Mouse (Mus musculus): ENCODE results near the gene Fam168a. TPM values are rescaled to one million over a fixed set of nuclear protein-coding genes. Genes with fewer than 3 reads are reported as not detected.

The Fam168a gene
- polyA plus RNA-seq, 1 experiment from 2014 or later, result 118 TPM

DNA sequence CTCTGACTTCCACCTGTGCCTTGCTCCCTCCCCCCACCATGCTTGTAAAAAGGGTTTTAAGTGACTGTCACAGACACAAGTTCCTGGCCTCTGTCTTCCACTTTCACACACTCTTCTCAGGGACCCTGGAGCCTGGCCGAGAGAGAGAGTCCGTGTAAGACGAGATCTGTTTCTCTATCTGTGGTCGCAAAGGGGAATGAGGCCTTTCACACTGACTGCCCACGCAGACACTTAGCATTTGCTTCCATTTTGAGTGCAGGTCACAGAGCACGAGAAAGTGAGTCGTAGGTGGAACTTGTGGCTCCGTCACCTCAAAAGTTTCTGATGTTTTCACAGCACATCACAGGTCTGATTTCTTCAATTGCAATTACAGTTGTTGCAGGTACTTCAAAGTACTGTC, 13.2 kb upstream of the Fam168a start:
- Histone ChIP-seq H3K27me3 (replicated peaks; ENCODE audit: control insufficient read depth, insufficient read depth, low read length) (no peaks in the 10 kb centered on the region), H3K4me1 (replicated peaks; ENCODE audit: control insufficient read depth, insufficient read depth, low read length) (no peaks in the 10 kb centered on the region), H3K4me2 (ENCODE audit: low read length) (no peak overlapping the region), H3K9ac (replicated peaks; ENCODE audit: low read depth, low read length) (no peak overlapping the region), H3K4me3 (replicated peaks; ENCODE audit: low read length) (no peak overlapping the region), H3K27ac (ENCODE audit: low read length) (no peak overlapping the region), H3K9me3 (ENCODE audit: control insufficient read depth, low read length) (no peaks in the 10 kb centered on the region), H3K36me3 (ENCODE audit: control insufficient read depth, insufficient read depth) (no peaks in the 10 kb centered on the region)
- WGBS, result 82% methylated on average over 8 of the region's 8 CpGs
- no peak for ATAC-seq

DNA sequence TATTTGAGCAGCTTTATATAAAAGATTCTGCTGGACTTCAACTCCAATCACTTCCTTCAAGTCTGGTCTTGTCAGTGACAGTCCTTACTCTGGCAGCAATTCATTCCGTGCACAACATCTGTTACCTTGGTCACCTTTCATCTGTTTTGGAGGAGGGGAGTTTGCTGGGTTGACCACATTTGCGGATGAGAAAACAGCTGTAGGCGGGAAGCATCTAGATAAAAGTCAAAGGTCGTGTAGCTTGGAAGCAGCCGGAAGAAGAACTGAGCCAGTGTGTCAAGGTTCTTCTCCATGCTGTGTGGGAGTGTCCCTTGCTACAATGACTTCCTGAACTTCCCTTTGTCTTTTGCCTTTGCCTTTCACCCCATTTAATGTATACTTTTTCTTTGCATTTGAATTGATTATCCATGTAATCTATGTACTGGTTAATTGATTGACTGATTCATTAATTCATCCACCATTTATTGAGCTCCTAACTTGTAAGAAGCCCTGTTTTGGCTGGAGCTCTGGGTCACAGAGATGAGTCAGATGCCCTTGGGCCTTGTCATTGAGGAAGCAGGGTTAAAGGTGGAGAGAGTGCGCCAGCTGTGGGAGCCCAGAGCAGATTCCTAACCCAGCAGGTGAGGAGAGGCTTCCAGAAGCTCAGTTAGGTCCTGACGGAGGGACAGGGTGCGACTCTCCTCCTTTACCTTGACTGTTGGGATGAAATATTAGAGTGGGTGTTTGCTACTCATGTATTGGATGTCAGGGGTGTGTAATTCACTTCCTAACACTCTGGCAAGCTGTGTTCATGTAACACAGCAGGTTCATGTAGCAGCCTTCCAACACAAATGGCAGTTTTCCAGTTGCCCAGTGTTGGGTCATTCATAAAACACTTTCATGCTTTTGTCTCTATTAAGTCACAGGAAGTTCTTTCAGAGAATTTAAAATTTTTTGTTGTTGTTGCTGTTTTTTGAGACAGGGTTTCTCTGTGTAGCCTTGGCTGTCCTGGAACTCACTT, 6.4 kb upstream of the Fam168a start:
- no peaks in the 10 kb centered on the region for H3K9me3 ChIP-seq (ENCODE audit: control insufficient read depth, low read length)
- H3K4me1 ChIP-seq (replicated peaks; ENCODE audit: control insufficient read depth, insufficient read depth, low read length), result no peaks in the 10 kb centered on the region
- no peak overlapping the region for H3K9ac ChIP-seq (replicated peaks; ENCODE audit: low read depth, low read length)
- no peaks in the 10 kb centered on the region for H3K36me3 ChIP-seq (ENCODE audit: control insufficient read depth, insufficient read depth)
- no peak overlapping the region for H3K4me2 ChIP-seq (ENCODE audit: low read length)
- ATAC-seq, result no peak
- WGBS, result 76% methylated on average over 8 of the region's 8 CpGs
- H3K27ac ChIP-seq (ENCODE audit: low read length), result no peak overlapping the region
- no peaks in the 10 kb centered on the region for H3K27me3 ChIP-seq (replicated peaks; ENCODE audit: control insufficient read depth, insufficient read depth, low read length)
- H3K4me3 ChIP-seq (replicated peaks; ENCODE audit: low read length), result no peak overlapping the region

DNA sequence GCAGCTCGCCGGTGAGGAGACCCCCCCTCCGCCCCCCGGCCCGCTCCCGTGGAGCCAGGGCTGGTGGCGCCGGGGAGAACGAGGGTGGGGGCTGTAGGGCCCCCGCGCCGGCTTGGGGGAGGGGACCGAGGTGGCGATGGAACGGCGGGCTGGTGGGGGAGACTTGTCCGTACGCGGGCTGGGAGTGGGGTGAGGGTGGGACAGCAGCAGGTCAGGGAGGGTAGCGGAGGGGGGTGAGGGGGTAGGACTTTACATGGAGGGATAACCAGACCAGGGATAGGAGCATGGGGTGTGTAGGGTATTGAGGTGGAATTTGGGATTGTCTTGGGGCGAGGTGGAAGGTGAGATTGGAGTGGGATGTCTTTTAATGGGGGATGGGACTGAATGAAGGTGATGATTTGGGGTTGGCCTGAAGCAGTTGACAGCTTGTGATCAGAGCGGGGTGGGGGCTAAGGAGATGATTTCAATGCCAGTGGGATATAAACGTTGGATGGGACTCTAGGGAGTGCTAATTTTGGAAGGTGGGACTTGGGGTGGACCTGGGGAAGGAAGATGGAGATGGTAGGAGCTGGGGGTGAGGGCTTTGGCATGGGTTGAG, 547 bp downstream of the Fam168a start:
- peaks cover 17% of the 10 kb centered on the region for H3K4me1 ChIP-seq (replicated peaks; ENCODE audit: control insufficient read depth, insufficient read depth, low read length)
- H3K36me3 ChIP-seq (ENCODE audit: control insufficient read depth, insufficient read depth), result no peaks in the 10 kb centered on the region
- no peaks in the 10 kb centered on the region for H3K9me3 ChIP-seq (ENCODE audit: control insufficient read depth, low read length)
- no peaks in the 10 kb centered on the region for H3K27me3 ChIP-seq (replicated peaks; ENCODE audit: control insufficient read depth, insufficient read depth, low read length)
- H3K4me3 ChIP-seq (replicated peaks; ENCODE audit: low read length), result peak overlapping the region; percentile 93
- peak overlapping the region; percentile 97 for H3K9ac ChIP-seq (replicated peaks; ENCODE audit: low read depth, low read length)
- peak overlapping the region; percentile 54 for H3K4me2 ChIP-seq (ENCODE audit: low read length)
- peak overlapping the region; percentile 99 for H3K27ac ChIP-seq (ENCODE audit: low read length)
- under 1% methylated on average over 20 of the region's 23 CpGs for WGBS
- ATAC-seq, result no peak

DNA sequence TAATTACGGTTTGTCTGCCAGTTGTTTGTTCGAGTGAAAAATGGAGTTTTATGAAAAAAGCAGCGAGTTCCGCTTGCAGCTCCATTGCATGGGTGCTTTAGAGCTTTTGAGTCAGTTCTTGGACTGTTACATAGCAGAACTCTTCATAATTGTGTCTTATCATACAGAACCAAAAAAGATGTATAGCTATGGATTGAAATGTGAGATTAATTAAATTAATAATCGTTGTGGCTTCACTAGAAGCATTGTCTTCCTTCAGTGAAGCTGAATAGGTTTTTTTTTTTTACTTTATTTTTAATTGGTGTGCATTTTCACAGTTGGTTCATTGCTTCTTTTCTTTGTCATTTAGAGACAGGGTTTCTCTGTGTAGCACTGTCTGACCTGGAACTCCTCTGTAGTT, 12.3 kb downstream of the Fam168a start:
- no peaks in the 10 kb centered on the region for H3K36me3 ChIP-seq (ENCODE audit: control insufficient read depth, insufficient read depth)
- H3K4me1 ChIP-seq (replicated peaks; ENCODE audit: control insufficient read depth, insufficient read depth, low read length), result peaks cover 24% of the 10 kb centered on the region
- ATAC-seq, result no peak
- no peak overlapping the region for H3K9ac ChIP-seq (replicated peaks; ENCODE audit: low read depth, low read length)
- no peak overlapping the region; the same call in 1 of the 2 replicates for H3K27ac ChIP-seq (ENCODE audit: low read length)
- WGBS, result 30% methylated on average over 5 of the region's 5 CpGs
- no peaks in the 10 kb centered on the region for H3K27me3 ChIP-seq (replicated peaks; ENCODE audit: control insufficient read depth, insufficient read depth, low read length)
- no peaks in the 10 kb centered on the region for H3K9me3 ChIP-seq (ENCODE audit: control insufficient read depth, low read length)
- no peak overlapping the region for H3K4me2 ChIP-seq (ENCODE audit: low read length)
- no peak overlapping the region for H3K4me3 ChIP-seq (replicated peaks; ENCODE audit: low read length)

DNA sequence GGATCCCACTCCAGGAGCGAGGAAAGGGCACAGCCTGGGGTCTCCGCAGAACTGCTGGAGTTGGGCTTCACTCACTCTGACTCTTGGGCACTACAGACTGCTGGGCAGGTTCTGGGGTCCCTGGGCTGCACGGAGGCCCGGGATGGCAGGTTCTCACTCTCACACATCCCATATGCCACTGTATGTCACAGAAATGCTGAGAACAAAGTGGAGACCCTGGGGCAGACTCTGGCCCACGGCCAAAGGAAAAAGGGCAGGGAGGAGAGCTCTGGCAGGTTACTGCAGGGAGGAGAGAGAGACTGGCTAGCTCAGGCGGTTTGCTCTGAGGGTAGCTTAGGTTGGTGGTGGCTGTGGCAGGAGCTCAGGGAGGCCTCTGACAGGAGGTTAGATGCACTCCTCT, 15.8 kb downstream of the Fam168a start:
- H3K9ac ChIP-seq (replicated peaks; ENCODE audit: low read depth, low read length), result no peak overlapping the region
- H3K4me1 ChIP-seq (replicated peaks; ENCODE audit: control insufficient read depth, insufficient read depth, low read length), result peaks cover 31% of the 10 kb centered on the region
- H3K36me3 ChIP-seq (ENCODE audit: control insufficient read depth, insufficient read depth), result no peaks in the 10 kb centered on the region
- 33% methylated on average over 6 of the region's 6 CpGs for WGBS
- no peak overlapping the region for H3K4me2 ChIP-seq (ENCODE audit: low read length)
- no peak overlapping the region for H3K4me3 ChIP-seq (replicated peaks; ENCODE audit: low read length)
- H3K27me3 ChIP-seq (replicated peaks; ENCODE audit: control insufficient read depth, insufficient read depth, low read length), result no peaks in the 10 kb centered on the region
- H3K9me3 ChIP-seq (ENCODE audit: control insufficient read depth, low read length), result no peaks in the 10 kb centered on the region
- peak overlapping the region; percentile 53 for H3K27ac ChIP-seq (ENCODE audit: low read length)
- ATAC-seq, result peak; percentile 39

DNA sequence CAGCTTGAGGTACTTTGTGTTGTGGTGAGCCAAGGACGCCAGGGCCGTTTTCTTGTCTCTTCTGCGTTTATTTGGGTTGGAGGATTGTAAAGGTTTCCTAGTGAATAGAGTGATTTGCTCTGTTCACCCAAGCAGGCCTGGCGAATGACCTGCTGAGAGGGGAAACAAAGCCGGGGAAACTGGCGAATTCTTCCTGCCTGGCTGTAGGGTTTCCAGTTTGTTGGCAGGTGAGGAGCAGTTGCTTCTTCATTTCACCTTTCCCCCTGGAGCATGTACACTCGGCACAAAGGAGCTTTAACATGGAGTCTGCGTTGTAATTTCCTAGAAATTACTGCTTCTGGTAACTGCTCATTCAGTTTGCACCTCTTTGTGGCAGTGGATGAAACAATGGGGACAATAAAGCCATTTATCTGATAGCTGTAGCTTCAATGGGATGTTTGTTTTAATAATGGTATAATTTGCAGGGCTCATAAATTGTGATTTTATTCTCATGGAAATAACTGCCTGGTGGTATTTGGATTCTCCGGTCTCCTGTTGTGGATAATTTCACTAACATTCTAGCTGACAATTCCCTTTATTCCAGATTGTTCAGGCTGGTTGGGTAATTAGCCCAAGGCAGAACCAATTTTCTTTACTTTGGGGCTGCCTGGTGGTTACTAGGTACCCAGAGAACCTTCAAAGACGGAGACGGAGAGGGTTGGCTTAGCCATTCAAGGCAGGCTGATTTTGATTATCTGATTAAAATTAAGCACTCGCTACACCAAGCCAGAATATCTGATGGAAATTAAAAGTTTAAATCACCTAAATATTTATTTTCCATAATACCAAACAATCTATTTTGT, 17.2 kb downstream of the Fam168a start:
- peak; percentile 66 for ATAC-seq

DNA sequence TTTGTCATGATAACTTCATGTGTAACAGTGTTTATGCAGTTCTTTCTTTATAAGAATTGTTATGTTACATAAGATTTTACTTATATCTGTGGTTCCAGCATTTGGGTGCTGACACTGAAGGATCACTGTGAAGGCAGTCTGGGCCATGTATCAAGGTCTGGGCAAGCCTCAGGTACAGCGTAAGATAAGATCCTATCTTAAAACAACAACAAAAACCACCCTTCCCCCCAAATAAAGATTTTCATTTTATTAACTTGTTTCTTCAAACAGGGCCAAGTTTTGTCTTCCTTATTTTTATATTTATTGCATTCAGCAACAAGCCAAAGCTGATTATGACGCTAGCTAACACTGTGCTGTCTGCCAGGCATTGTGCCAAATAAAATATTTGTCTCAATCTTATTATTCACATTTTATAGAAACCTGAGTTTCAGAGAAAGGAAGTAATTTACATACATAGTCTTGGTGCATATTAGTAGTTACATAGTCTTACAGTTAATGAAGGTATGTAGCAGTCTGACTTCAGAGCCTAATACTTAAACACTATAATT, 21.2 kb downstream of the Fam168a start:
- Histone ChIP-seq H3K9me3 (ENCODE audit: control insufficient read depth, low read length) (no peaks in the 10 kb centered on the region), H3K4me1 (replicated peaks; ENCODE audit: control insufficient read depth, insufficient read depth, low read length) (peaks cover 26% of the 10 kb centered on the region), H3K4me2 (ENCODE audit: low read length) (no peak overlapping the region), H3K9ac (replicated peaks; ENCODE audit: low read depth, low read length) (no peak overlapping the region), H3K4me3 (replicated peaks; ENCODE audit: low read length) (no peak overlapping the region), H3K36me3 (ENCODE audit: control insufficient read depth, insufficient read depth) (no peaks in the 10 kb centered on the region), H3K27ac (ENCODE audit: low read length) (no peak overlapping the region), H3K27me3 (replicated peaks; ENCODE audit: control insufficient read depth, insufficient read depth, low read length) (no peaks in the 10 kb centered on the region)
- WGBS, result 75% methylated on average over 2 of the region's 2 CpGs
- ATAC-seq, result no peak

More for the DNA sequence above, 17.2 kb downstream of the Fam168a start:
- 5% methylated on average over 12 of the region's 12 CpGs for WGBS
- H3K4me2 ChIP-seq (ENCODE audit: low read length), result peak overlapping the region; percentile 32
- H3K9me3 ChIP-seq (ENCODE audit: control insufficient read depth, low read length), result no peaks in the 10 kb centered on the region
- H3K4me3 ChIP-seq (replicated peaks; ENCODE audit: low read length), result no peak overlapping the region
- H3K4me1 ChIP-seq (replicated peaks; ENCODE audit: control insufficient read depth, insufficient read depth, low read length), result peaks cover 33% of the 10 kb centered on the region
- H3K9ac ChIP-seq (replicated peaks; ENCODE audit: low read depth, low read length), result peak overlapping the region; percentile 48; the same call in 1 of the 2 replicates
- H3K27me3 ChIP-seq (replicated peaks; ENCODE audit: control insufficient read depth, insufficient read depth, low read length), result no peaks in the 10 kb centered on the region
- H3K27ac ChIP-seq (ENCODE audit: low read length), result peak overlapping the region; percentile 85
- H3K36me3 ChIP-seq (ENCODE audit: control insufficient read depth, insufficient read depth), result no peaks in the 10 kb centered on the region

DNA sequence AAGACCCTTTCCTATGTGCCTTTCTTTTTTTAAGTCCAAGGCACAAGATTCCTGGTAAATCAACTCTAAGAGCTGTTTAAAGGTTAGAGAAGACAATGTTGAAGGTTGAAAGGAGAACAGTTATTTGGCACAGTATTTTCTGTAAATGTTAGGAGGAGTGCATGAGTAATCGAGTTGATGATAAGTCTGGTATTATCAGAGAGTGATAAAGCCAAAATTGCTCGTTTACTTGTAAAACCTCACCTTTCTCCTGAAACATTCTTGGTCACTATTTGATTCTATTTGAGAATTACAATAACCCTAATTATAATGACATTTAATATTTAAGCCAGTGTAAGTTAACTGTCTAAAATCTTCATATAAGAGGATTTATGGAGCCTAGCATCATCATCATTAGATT, 23.3 kb downstream of the Fam168a start:
- no peak overlapping the region for H3K4me3 ChIP-seq (replicated peaks; ENCODE audit: low read length)
- no peaks in the 10 kb centered on the region for H3K9me3 ChIP-seq (ENCODE audit: control insufficient read depth, low read length)
- H3K27ac ChIP-seq (ENCODE audit: low read length), result no peak overlapping the region
- H3K27me3 ChIP-seq (replicated peaks; ENCODE audit: control insufficient read depth, insufficient read depth, low read length), result no peaks in the 10 kb centered on the region
- ATAC-seq, result no peak
- peaks cover 19% of the 10 kb centered on the region for H3K4me1 ChIP-seq (replicated peaks; ENCODE audit: control insufficient read depth, insufficient read depth, low read length)
- H3K4me2 ChIP-seq (ENCODE audit: low read length), result no peak overlapping the region
- WGBS, result 84% methylated on average over 2 of the region's 2 CpGs
- H3K36me3 ChIP-seq (ENCODE audit: control insufficient read depth, insufficient read depth), result no peaks in the 10 kb centered on the region
- no peak overlapping the region for H3K9ac ChIP-seq (replicated peaks; ENCODE audit: low read depth, low read length)
